Mouse (Mus musculus): ENCODE results near the gene Tbc1d10a.

The Tbc1d10a gene

GRCm38 (mm10) chr11:4215061-4215460 is 28.5 kb downstream of the Tbc1d10a start:
- no peak for DNase-seq (ENCODE audit: low read depth, low spot score)

- DNase-seq (ENCODE audit: low read depth, low spot score) = no peak
These were observed 29.8 kb downstream of the Tbc1d10a start for GRCm38 (mm10) chr11:4216248-4217000.

- DNase-seq (ENCODE audit: low read depth, low spot score) = peak; percentile 69
These were observed 31.5 kb downstream of the Tbc1d10a start, which contains the start of gene Castor1 for GRCm38 (mm10) chr11:4217914-4218629. Gene Castor1, plus strand, starts transcription at chr11:4218225.

- DNase-seq (ENCODE audit: low read depth, low spot score) = no peak
These were observed 32.0 kb downstream of the Tbc1d10a start for GRCm38 (mm10) chr11:4218637-4219036.

GRCm38 (mm10) chr11:4219317-4219751 is 32.7 kb downstream of the Tbc1d10a start:
- DNase-seq (ENCODE audit: low read depth, low spot score) = peak; percentile 50

- DNase-seq (ENCODE audit: low read depth, low spot score) = no peak
These were observed 33.3 kb downstream of the Tbc1d10a start for GRCm38 (mm10) chr11:4219908-4220307.

GRCm38 (mm10) chr11:4220443-4221400 is 34.1 kb downstream of the Tbc1d10a start:
- peak; percentile 54 for DNase-seq (ENCODE audit: low read depth, low spot score)

- no peak for DNase-seq (ENCODE audit: low read depth, low spot score)
These were observed 35.7 kb downstream of the Tbc1d10a start for GRCm38 (mm10) chr11:4222046-4222950.

GRCm38 (mm10) chr11:4223393-4224188 is 37.0 kb downstream of the Tbc1d10a start:
- DNase-seq (ENCODE audit: low read depth, low spot score) = no peak

- no peak for DNase-seq (ENCODE audit: low read depth, low spot score)
These were observed 37.6 kb downstream of the Tbc1d10a start for GRCm38 (mm10) chr11:4224223-4224622.

- DNase-seq (ENCODE audit: low read depth, low spot score) = no peak
These were observed 40.2 kb downstream of the Tbc1d10a start for GRCm38 (mm10) chr11:4226569-4227325.

- no peak for DNase-seq (ENCODE audit: low read depth, low spot score)
These were observed 41.9 kb downstream of the Tbc1d10a start for GRCm38 (mm10) chr11:4228463-4228862.

GRCm38 (mm10) chr11:4229841-4230240 is 43.3 kb downstream of the Tbc1d10a start:
- DNase-seq (ENCODE audit: low read depth, low spot score) = no peak

- no peak for DNase-seq (ENCODE audit: low read depth, low spot score)
These were observed 44.8 kb downstream of the Tbc1d10a start for GRCm38 (mm10) chr11:4231435-4231834.

GRCm38 (mm10) chr11:4232644-4233043 is 46.1 kb downstream of the Tbc1d10a start:
- no peak for DNase-seq (ENCODE audit: low read depth, low spot score)

GRCm38 (mm10) chr11:4235052-4235655 is 48.6 kb downstream of the Tbc1d10a start:
- no peak for DNase-seq (ENCODE audit: low read depth, low spot score)

- no peak for DNase-seq (ENCODE audit: low read depth, low spot score)
These were observed 49.3 kb downstream of the Tbc1d10a start, which contains the start of gene Osm for GRCm38 (mm10) chr11:4235665-4236545. Gene Osm, plus strand, starts transcription at chr11:4236420.

Measured in embryo, embryonic 11.5 days (tissue).